Mouse (Mus musculus) liver, postnatal 0 days (tissue): ENCODE data around the gene Chdh. TPM values are rescaled to one million over a fixed set of nuclear protein-coding genes. Genes with fewer than 3 reads are reported as not detected.

Experiments
- ATAC-seq: fragments of 200-750 bp; cut with Nextera tagmentation; 2 replicates; pipeline ENCODE4 v1.8.0; 2017; ENCODE audit warnings: mild to moderate bottlenecking, moderate library complexity
- DNase-seq: peaks from one replicate; pipeline ENCODE4 v3.0.0-alpha.2; 2016
- H3K27ac ChIP-seq: fragments of 300-500 bp; sonication (generic); 2 replicates; pipeline ENCODE4 v1.5.1; 2014; ENCODE audit warnings: antibody characterized with exemption, moderate library complexity, mild to moderate bottlenecking, low read depth
- H3K27me3 ChIP-seq: fragments of 300-500 bp; sonication (generic); 2 replicates; pipeline ENCODE4 v1.6.1; 2014; ENCODE audit warnings: low read length, control low read depth, mixed read lengths; ENCODE audit not compliant: insufficient read depth
- H3K36me3 ChIP-seq: fragments of 300-500 bp; sonication (generic); replicated peaks from 2 replicates; pipeline ENCODE4 v1.6.1; 2014; ENCODE audit warnings: mild to moderate bottlenecking, control low read depth, low read length, moderate library complexity, mixed read lengths; ENCODE audit not compliant: insufficient read depth
- H3K4me1 ChIP-seq: fragments of 300-500 bp; sonication (generic); 2 replicates; pipeline ENCODE4 v1.6.1; 2014; ENCODE audit warnings: antibody characterized with exemption, mild to moderate bottlenecking, control low read depth; ENCODE audit not compliant: insufficient read depth
- H3K4me2 ChIP-seq: fragments of 300-500 bp; sonication (generic); 2 replicates; pipeline ENCODE4 v1.6.1; 2014; ENCODE audit warnings: low read depth, mild to moderate bottlenecking, low read length, moderate library complexity, mixed read lengths
- H3K4me3 ChIP-seq: fragments of 300-500 bp; sonication (generic); 2 replicates; pipeline ENCODE4 v1.5.1; 2014; ENCODE audit warnings: low read depth, low read length
- H3K9ac ChIP-seq: fragments of 300-500 bp; sonication (generic); replicated peaks from 2 replicates; pipeline ENCODE4 v1.6.1; 2014; ENCODE audit warnings: mild to moderate bottlenecking, moderate library complexity
- H3K9me3 ChIP-seq: fragments of 300-500 bp; sonication (generic); 2 replicates; pipeline ENCODE4 v1.6.1; 2016; ENCODE audit warnings: mild to moderate bottlenecking, control low read depth, low read length, mixed read lengths
- CTCF ChIP-seq: sonication (generic); IDR thresholded peaks from 2 replicates; pipeline ENCODE4 v1.5.1; 2016; ENCODE audit warnings: antibody characterized with exemption, low read depth
- EP300 ChIP-seq: IDR thresholded peaks from 2 replicates; pipeline ENCODE4 v1.6.1; 2016; ENCODE audit warnings: antibody characterized with exemption, low read depth, mild to moderate bottlenecking
- WGBS: fragments of 180-500 bp; shearing (Covaris S2); extraction: QIAGEN DNeasy Blood & Tissue Kit; methylation state at CpG from one replicate; pipeline ENCODE4 v1.1.7; 2014; ENCODE audit not compliant: insufficient replicate concordance; 5-methylcytosine and 5-hydroxymethylcytosine counted together
- polyA plus RNA-seq: library from polyadenylated mRNA; unstranded; fragments of >200 nt; fragmentation: Nextera tagmentation; extraction: Ambion mirVana; gene quantifications from 2 replicates; pipeline ENCODE4 v1.2.1, GENCODE M21; 2015

Chdh gene
- polyA plus RNA-seq, 1 experiment from 2014 or later: 6.2 TPM

GRCm38 (mm10) chr14:30046976-30047375 is 38.2 kb downstream of the Chdh start:
- no peak for DNase-seq
- Histone ChIP-seq H3K4me2 (no peak overlapping the region), H3K27me3 (no peaks in the 10 kb centered on the region), H3K9ac (no peak overlapping the region), H3K27ac (no peak overlapping the region), H3K36me3 (no peaks in the 10 kb centered on the region), H3K9me3 (no peaks in the 10 kb centered on the region), H3K4me1 (no peaks in the 10 kb centered on the region), H3K4me3 (no peak overlapping the region)
- WGBS: 93% methylated on average over 4 of the region's 4 CpGs
- TF ChIP-seq EP300: no peak
- no peak for TF ChIP-seq CTCF
- ATAC-seq: no peak

DNA sequence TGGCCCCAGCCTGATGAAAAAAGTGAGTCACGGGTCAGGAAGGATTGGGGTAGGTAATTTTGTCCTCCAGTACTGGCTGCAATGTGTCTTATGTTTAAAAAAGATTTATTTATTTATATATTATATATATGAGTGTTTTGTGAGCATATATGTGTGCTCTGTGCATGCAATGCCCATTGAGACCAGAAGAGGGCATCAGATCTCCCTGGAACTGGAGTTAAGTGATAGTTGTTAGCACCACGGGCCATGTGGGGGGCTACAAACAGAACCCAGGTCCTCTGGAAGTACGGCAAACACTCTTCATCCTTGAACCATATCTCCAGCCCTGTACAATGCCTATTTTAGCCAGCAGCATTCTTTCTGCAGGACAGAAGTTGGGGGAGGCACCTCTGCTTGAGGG is 39.2 kb downstream of the Chdh start:
- Histone ChIP-seq H3K9me3 (no peaks in the 10 kb centered on the region), H3K9ac (no peak overlapping the region), H3K4me1 (no peaks in the 10 kb centered on the region), H3K4me3 (no peak overlapping the region), H3K4me2 (no peak overlapping the region), H3K27ac (no peak overlapping the region), H3K27me3 (no peaks in the 10 kb centered on the region), H3K36me3 (no peaks in the 10 kb centered on the region)
- WGBS: 72% methylated on average over 3 of the region's 3 CpGs
- TF ChIP-seq CTCF (peak; percentile 41), EP300 (no peak)
- ATAC-seq (no peak), DNase-seq (no peak)

- H3K4me1 ChIP-seq: no peaks in the 10 kb centered on the region
- no peak overlapping the region for H3K4me2 ChIP-seq
- DNase-seq: no peak
- no peak overlapping the region for H3K4me3 ChIP-seq
- ATAC-seq: no peak
- H3K27ac ChIP-seq: no peak overlapping the region
- H3K9me3 ChIP-seq: no peaks in the 10 kb centered on the region
- no peaks in the 10 kb centered on the region for H3K27me3 ChIP-seq
- H3K9ac ChIP-seq: no peak overlapping the region
- WGBS: 76% methylated on average over 8 of the region's 8 CpGs
- H3K36me3 ChIP-seq: no peaks in the 10 kb centered on the region
- TF ChIP-seq CTCF (no peak), EP300 (no peak)
These were observed 41.5 kb downstream of the Chdh start for GRCm38 (mm10) chr14:30050280-30050679.

DNA sequence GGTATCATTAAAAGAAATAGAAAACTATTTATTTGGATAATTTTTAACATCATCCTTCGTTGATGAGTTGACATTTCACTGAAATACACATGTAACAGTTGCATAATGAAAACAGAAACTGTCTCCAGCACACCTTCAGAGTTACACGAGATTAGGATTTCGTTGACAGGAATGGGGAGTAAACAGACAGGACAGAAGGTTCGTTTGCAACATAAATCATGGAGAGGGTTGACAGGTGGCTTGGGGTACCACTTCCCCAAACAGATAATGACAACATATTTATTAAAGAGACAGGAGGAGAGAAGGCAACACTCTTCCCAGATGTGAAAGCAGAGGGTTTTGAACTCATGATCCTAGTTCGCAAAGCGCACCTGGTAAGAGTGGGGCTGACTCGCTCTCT is 46.1 kb downstream of the Chdh start:
- H3K27ac ChIP-seq: no peak overlapping the region
- H3K9ac ChIP-seq: no peak overlapping the region
- no peak for TF ChIP-seq EP300
- no peak for TF ChIP-seq CTCF
- DNase-seq (no peak), ATAC-seq (no peak)
- H3K4me3 ChIP-seq: no peak overlapping the region
- H3K4me2 ChIP-seq: no peak overlapping the region
- 47% methylated on average over 7 of the region's 7 CpGs for WGBS
- H3K9me3 ChIP-seq: no peaks in the 10 kb centered on the region
- H3K4me1 ChIP-seq: no peaks in the 10 kb centered on the region
- no peaks in the 10 kb centered on the region for H3K27me3 ChIP-seq
- no peaks in the 10 kb centered on the region for H3K36me3 ChIP-seq

- H3K4me1 ChIP-seq: no peaks in the 10 kb centered on the region
- no peak overlapping the region for H3K4me3 ChIP-seq
- WGBS: 70% methylated on average over 13 of the region's 13 CpGs
- ATAC-seq: no peak
- H3K27ac ChIP-seq: no peak overlapping the region
- H3K9me3 ChIP-seq: no peaks in the 10 kb centered on the region
- H3K9ac ChIP-seq: no peak overlapping the region
- no peak for DNase-seq
- no peak overlapping the region for H3K4me2 ChIP-seq
- no peaks in the 10 kb centered on the region for H3K36me3 ChIP-seq
- no peak for TF ChIP-seq EP300
- TF ChIP-seq CTCF: no peak
- no peaks in the 10 kb centered on the region for H3K27me3 ChIP-seq
These were observed 47.4 kb downstream of the Chdh start for GRCm38 (mm10) chr14:30056031-30056766.

DNA sequence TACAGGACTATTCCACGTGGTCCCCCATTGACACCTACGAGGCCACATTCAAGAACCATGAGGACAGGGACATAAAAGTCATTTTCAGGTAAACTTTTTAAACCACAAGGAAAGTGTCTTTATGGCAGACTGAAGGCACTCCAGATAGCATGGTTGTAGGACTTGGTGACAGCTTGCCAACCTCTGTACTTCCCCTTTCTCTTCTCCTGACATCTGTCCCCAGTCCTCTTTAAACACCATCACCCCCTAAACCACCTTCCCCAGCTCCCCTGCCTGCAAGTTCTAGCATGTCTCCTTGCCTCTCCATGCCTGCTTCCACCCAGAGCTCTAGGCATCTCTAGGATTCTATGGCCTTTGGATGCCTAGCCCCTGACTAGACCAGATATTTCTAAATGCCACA is 56.0 kb downstream of the Chdh start:
- no peak for ATAC-seq

More for the DNA sequence above, 56.0 kb downstream of the Chdh start:
- no peak overlapping the region for H3K4me3 ChIP-seq
- H3K9me3 ChIP-seq: no peaks in the 10 kb centered on the region
- no peaks in the 10 kb centered on the region for H3K27me3 ChIP-seq
- H3K27ac ChIP-seq: no peak overlapping the region
- WGBS: 72% methylated on average over 2 of the region's 2 CpGs
- no peak overlapping the region for H3K9ac ChIP-seq
- H3K36me3 ChIP-seq: no peaks in the 10 kb centered on the region
- no peak overlapping the region for H3K4me2 ChIP-seq
- DNase-seq: no peak
- no peak for TF ChIP-seq CTCF
- no peak for TF ChIP-seq EP300
- H3K4me1 ChIP-seq: no peaks in the 10 kb centered on the region
